Mouse (Mus musculus) stomach, adult 2 months (tissue): ENCODE results near the gene Nos3. TPM values are rescaled to one million over a fixed set of nuclear protein-coding genes. Genes with fewer than 3 reads are reported as not detected.

Source experiments
- polyA plus RNA-seq: library from polyadenylated mRNA; depleted of rRNA; stranded (reverse); fragments of >200 nt; gene quantifications from 2 replicates; pipeline ENCODE4 v1.2.3, GENCODE M21; 2012; rRNA removed

Nos3 gene
- 4.6 TPM in 2 replicates for polyA plus RNA-seq

DNA sequence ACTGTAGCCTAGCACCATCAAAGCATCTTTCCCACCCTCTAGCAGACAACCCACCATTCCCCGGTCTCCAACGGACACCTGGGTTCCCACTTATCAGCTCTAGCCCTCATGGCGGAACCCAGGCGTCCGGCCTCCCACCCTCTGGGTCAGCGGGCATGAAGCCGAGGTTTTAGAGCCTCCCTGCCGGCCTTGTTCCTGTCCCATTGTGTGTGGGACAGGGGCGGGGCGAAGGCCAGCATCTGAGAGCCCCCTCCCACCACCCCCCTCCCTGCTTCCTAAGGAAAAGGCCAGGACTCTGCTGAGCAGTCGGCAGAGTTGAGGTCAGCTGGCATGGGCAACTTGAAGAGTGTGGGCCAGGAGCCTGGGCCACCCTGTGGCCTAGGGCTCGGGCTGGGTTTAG lies at the start of gene Nos3:
Gene Nos3 (plus strand): TSS at position 303 of the 400 bp plus-strand sequence.

DNA sequence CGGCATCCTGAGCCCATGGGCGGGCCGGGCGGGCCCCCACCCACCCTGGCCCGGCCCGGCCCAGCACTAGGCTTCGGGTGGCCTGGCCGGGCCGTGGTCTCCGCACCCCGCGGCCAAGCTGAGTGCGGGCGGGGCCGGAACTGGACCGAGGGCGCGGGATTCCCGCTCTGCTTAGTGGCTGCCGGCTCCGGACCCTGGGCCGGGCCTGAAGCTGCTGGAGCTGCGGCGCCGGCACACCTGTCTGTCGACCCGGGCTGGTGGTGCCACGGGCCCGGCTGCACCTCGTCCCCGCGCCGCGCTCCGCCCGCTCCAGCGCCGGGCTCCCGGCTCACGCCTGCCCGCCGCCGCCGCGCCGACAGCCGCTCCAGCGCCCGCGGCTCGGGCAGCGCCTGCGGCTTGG lies 13.3 kb upstream of the Nos3 start, which contains the start of gene Kcnh2:
Gene Kcnh2 (minus strand): TSS at position 327 of the 400 bp plus-strand sequence.

GRCm38 (mm10) chr5:24391864-24392263 lies 27.3 kb downstream of the Nos3 start, which contains the start of gene Atg9b:
Gene Atg9b, minus strand, starts transcription at chr5:24392143.

DNA sequence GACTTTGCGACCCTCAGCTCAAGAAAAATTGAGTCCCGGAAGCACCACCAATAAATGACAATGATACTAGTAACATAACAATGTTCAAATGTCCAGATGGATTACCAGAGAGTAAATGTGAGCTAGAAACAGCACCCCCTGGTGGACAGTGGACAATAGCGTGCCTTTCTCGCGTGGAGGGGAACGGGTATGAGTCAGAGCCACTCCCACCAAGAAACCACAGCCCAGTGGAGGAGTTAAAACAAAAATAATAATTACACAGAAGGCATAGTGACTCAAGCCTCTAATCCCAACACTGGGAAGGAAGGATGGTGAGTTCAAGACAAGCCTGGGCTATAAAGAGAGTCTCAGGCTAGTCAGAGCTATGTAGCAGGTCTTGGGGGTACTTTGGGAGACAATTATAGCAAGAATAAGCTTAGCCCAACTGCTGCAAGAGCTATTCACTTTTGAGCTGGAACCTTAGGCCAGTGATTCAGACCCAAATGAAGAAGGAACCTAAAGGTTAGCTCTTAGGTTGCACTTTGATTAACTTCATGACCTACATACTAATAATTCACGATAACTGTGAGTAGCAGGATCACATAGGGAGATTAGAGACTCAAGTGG lies 28.9 kb downstream of the Nos3 start, which contains the start of gene Abcb8:
Gene Abcb8 (plus strand): TSS at position 272 of the 606 bp plus-strand sequence.

GRCm38 (mm10) chr5:24413042-24413693 lies 48.6 kb downstream of the Nos3 start, which contains the start of gene Asic3:
Gene Asic3, plus strand, starts transcription at chr5:24413392.

GRCm38 (mm10) chr5:24423129-24424003 lies 58.8 kb downstream of the Nos3 start, which contains the start of the genes Cdk5 and Slc4a2:
Gene Cdk5, minus strand, starts transcription at chr5:24423530.
Gene Slc4a2, plus strand, starts transcription at chr5:24423837.

Other genes with a start within 250 kb of the Nos3 start
- gene Nupl2, start 199.8 kb upstream of the Nos3 start, polyA plus RNA-seq = 3.4 and 3.8 TPM in 2 replicates
- gene Kcnh2, start 13.2 kb upstream of the Nos3 start, polyA plus RNA-seq = 26.9 and 37.0 TPM in 2 replicates
- gene Atg9b, start 27.3 kb downstream of the Nos3 start, polyA plus RNA-seq = 15.6 and 34.2 TPM in 2 replicates
- gene Abcb8, start 28.9 kb downstream of the Nos3 start, polyA plus RNA-seq = 44.2 and 47.3 TPM in 2 replicates
- gene Asic3, start 48.6 kb downstream of the Nos3 start, polyA plus RNA-seq = 0.09 and 0.21 TPM in 2 replicates
- gene Cdk5, start 58.7 kb downstream of the Nos3 start, polyA plus RNA-seq = 39.9 and 41.2 TPM in 2 replicates
- gene Slc4a2, start 59.0 kb downstream of the Nos3 start, polyA plus RNA-seq = 175 and 193 TPM in 2 replicates
- gene Fastk, start 80.5 kb downstream of the Nos3 start, polyA plus RNA-seq = 162 and 182 TPM in 2 replicates
- 49.2 and 79.9 TPM in 2 replicates for gene Tmub1, start 83.0 kb downstream of the Nos3 start, polyA plus RNA-seq
- gene Agap3, start 87.4 kb downstream of the Nos3 start, polyA plus RNA-seq = 46.6 and 48.4 TPM in 2 replicates
- not detected in 2 replicates for gene Gbx1, start 162.4 kb downstream of the Nos3 start, polyA plus RNA-seq
- 1.7 TPM in 2 replicates for gene Asb10, start 176.2 kb downstream of the Nos3 start, polyA plus RNA-seq
- gene 4931409K22Rik, start 192.0 kb downstream of the Nos3 start, polyA plus RNA-seq = not detected in 2 replicates
- 27.4 and 28.4 TPM in 2 replicates for gene Abcf2, start 212.7 kb downstream of the Nos3 start, polyA plus RNA-seq
- gene Chpf2, start 221.9 kb downstream of the Nos3 start, polyA plus RNA-seq = 26.1 and 27.7 TPM in 2 replicates